Mouse (Mus musculus) c-Kit-positive CD71-positive TER-119-positive erythroid progenitor cells, embryonic 14.5 days (primary cell): ENCODE data around the gene Prkce.

Source experiments
- DNase-seq: peaks from one replicate; pipeline ENCODE4 v3.0.0-alpha.2; 2013; ENCODE audit warnings: low spot score

The Prkce gene

DNA sequence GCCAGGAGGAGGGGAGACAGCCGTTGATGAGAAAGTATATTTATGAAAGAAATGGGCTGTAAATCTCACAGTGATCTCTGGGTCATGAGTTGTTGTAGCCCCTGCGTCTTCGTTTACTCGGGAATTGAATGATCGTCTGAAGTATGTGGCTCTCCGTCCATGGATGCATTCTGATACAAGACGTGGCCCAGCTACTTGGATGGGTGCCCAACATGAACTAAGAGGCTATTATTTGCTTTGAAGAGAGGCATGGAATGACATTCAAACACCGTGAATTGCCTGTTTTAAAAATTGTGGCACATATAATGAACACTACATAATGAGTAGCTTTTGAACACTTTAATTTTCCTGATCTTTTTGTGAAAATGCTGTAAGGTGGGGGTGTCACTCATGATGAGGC is 93.5 kb downstream of the Prkce start:
- DNase-seq = no peak

GRCm38 (mm10) chr17:86263985-86264649 is 96.5 kb downstream of the Prkce start:
- no peak for DNase-seq

GRCm38 (mm10) chr17:86266051-86266450 is 98.5 kb downstream of the Prkce start:
- DNase-seq = no peak

DNA sequence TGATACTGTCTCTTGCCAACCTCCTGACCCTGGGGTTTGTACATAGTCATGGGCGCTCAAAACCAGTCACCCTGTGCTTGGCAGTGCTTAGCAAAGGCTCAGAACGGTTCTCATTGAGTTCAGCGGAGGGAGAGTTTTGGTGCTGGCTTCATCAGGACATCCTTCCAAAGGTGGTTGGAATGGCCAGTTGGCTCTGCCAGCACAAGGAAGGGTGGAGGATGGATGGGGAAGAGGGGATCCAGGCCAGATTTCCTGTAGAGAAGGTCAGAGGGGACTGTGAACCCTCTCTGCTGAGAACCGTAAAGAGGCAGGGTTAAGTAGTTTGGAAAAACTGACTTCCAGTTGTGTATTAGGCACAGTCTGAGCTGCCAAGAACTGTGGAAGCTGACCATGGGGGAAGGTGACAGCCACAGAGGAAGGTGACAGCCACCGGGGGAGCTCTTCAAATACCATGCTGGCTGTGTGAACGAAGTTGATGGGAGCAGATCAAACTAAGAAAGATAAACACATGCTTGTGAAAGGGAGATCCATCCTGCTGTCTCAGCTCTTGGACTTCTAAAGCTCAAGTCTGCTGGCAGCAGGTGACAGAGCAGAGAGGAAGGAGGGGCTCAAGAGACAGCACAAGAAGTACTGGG is 99.7 kb downstream of the Prkce start:
- DNase-seq = no peak

DNA sequence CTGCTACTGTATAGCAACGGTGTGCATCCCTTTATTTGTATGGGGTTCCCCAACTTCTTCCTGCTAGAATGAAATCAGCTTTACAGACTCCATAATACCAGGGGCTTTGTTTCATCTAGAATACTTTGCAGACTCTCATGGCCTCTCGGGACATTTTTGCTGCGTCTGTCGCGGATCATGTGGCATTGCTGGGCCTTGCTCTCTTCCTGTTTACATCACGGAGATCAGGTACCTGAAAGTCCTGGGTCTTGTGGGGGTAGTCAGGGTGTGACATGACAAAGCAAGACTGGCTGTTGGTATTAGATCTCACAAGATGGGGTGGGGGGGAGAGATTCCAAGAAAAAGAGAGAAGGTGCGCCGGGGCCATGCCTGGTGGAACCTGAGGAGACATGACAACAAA is 102.1 kb downstream of the Prkce start:
- DNase-seq = no peak

DNA sequence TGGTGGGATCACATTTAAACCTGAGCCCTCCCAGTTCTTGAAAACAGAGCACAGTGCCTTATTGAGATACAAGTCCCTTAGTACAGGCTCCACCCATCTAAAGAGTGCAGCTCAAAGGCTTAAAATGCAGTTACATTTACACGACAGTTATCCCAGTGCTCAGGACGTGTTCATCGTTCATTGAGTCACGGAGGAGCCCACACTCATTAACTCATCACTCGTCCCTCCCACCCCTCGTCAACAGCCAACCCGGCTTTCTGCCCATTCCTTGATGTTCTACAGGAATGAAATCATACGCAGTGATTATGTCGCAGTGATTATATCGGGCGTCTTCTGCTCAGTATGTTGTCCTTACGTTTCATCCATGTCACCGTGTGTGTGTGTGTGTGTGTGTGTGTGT is 102.9 kb downstream of the Prkce start:
- DNase-seq = no peak

- no peak for DNase-seq
Observed at GRCm38 (mm10) chr17:86271277-86271676, 103.7 kb downstream of the Prkce start.

- DNase-seq = no peak
Observed at GRCm38 (mm10) chr17:86272961-86273360, 105.4 kb downstream of the Prkce start.

DNA sequence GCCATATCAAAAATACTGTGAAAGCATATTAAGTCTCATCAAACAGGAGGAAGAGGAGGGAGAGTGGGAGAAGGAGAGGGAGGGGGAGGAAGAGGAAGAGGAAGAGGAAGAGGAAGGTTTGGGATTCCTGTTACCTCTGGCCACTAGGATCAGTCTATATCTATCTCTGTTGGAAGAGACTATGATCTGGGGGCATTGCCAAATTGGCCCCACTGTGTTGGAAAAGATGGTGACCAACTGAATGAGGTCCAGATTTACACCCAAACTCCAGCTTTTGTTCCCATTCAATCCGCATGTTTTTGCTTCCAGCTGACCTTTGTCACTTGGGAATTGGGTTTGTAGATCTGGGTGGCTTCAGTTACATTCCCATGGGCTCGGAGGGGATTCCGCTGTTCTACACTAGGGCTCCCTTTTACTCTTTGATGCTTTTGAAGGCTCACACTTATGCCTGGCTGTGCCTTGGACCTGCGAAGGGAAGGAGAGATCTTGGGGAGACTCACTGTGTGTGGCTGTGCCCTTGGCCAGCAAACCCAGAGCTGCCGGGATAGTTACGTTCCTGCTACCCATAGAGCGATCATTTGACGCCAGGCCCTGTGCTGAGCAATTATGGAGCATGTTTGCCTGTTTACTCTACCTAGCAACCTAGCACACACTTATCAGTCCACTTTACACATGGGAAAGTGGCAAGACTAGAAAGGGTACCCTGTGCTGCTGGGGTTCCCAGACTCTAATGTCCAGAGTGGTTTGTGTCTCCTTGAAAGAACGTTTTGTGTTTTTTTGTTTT is 106.2 kb downstream of the Prkce start:
- DNase-seq = no peak

- no peak for DNase-seq
Observed at GRCm38 (mm10) chr17:86274350-86274744, 106.8 kb downstream of the Prkce start.

DNA sequence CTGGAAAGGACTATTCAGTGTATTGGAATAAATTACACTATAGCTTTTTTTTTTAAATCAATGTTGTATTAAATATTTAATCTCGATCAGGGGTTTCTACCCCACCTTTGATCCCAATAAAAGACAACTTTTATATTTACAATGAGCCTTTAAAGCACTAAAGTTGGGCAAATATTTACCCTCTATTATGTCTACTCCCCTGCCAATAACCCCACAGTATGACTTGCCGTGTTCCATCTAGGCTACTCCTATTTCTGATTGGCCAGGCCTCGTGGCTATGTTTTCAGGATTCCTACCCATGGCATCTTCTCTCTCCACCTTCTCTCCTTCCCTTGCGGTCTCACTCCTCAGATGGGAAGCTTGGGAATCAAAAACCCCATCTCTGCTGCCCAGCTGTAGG is 108.8 kb downstream of the Prkce start:
- DNase-seq = no peak

GRCm38 (mm10) chr17:86277032-86277798 is 109.6 kb downstream of the Prkce start:
- DNase-seq = no peak

DNA sequence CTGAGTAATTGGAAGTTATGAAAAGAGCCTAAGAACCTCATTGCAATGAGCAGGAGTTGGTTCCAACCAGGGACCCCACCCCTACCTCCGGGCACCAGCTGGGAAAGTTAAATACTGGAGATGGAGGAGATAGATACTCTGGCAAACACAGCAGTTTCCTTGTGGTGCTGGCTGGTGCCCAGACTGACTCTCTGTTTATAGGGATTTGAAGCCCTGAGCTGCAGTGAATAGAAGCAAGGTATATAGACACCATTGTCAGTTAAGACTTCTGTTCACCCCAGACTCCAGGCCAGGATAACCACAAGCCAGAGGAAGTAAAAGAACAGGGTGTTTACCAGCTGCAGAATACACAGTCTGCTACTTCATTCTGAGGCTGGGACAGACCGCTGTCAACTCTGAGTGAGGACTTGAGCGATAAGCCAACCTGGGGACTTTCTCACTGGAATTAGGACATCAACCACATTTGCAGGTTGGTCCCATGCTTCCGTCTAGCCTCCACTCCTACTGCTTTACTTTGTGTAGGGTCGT is 110.5 kb downstream of the Prkce start:
- no peak for DNase-seq

- DNase-seq = no peak
Observed at GRCm38 (mm10) chr17:86279751-86280150, 112.2 kb downstream of the Prkce start.

GRCm38 (mm10) chr17:86283741-86284140 is 116.2 kb downstream of the Prkce start:
- no peak for DNase-seq

GRCm38 (mm10) chr17:86285058-86285457 is 117.5 kb downstream of the Prkce start:
- DNase-seq = no peak

- no peak for DNase-seq
Observed at GRCm38 (mm10) chr17:86286747-86287271, 119.2 kb downstream of the Prkce start.

DNA sequence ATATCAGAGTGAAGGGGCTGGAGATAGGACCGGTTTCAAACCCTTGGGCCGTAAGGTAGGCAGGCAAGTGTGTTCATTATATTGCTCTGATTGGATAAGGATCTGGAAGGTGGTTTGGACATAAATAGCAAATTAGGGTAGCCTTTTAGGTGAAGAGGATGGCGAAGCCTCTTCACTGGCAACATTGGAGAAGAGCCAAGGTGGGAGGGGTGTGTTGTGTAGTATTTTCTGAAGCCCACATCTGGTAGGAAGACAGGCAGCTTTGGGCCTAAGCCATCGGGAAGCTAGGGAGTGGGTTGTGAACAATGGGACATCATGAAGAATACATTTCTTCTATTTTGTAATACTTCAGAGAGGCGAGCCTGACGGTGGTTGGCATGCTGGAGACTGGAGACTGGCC is 125.1 kb downstream of the Prkce start:
- DNase-seq = no peak

- peak; percentile 65 for DNase-seq
Observed at GRCm38 (mm10) chr17:86293247-86293744, 125.7 kb downstream of the Prkce start.

DNA sequence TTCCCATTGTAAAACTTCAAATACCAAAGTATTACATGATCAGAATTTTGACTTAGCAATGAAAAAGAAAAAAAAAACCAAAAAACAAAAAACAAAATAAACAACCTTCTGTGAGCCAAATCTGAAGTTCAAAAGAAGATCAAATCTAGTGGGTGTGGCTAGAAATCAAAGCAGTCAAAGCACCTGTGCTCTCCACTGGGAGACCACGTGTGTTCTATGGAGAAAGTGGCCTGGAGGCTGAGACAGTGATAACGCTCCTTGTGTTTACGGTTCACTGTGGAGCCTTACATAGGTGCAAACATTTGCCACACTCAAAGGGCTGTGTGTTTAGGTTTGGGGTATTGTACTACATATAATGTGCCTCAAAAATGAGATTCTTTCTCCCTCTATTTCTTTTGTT is 132.0 kb downstream of the Prkce start:
- DNase-seq = no peak

GRCm38 (mm10) chr17:86300774-86301595 is 133.4 kb downstream of the Prkce start:
- peak; percentile 86 for DNase-seq
